ENCODE assay signal across 18 mouse cellular contexts in genomic region chr5:131722361-131722760, GRCm38 (mm10).
A peak's percentile ranks its signal among the peaks of the same experiment; 100 is the strongest.
DNase-seq lines count a peak whose midpoint lies in the region; ATAC-seq and TF ChIP-seq lines count a peak whose summit lies in the region.
"Had no signal": no experiment of that assay in that cellular context is flagged by ENCODE, and none has a peak within 500 bp of the region (broad histone marks: within the 10 kb centered on the region; RNA-seq: fewer than 3 reads in every experiment).

No protein-coding gene starts in this region.

- peak; percentile 37; the same call in 1 of the 2 replicates for ATAC-seq in liver, embryonic 16.5 days (ENCODE audit: low read depth)
- ATAC-seq in liver, embryonic 11.5 days (replicated peaks; ENCODE audit: low FRiP score) = no peak
- peak; percentile 89 for ATAC-seq in intestine, embryonic 15.5 days
- ATAC-seq in megakaryocyte progenitor cell, adult 5-6 weeks (replicated peaks; ENCODE audit: poor library complexity) = no peak
- ATAC-seq: liver, embryonic 12.5 days had no signal

- no peak overlapping the region for H3K9ac ChIP-seq in liver, embryonic 16.5 days (ENCODE audit: low read depth, low read length)
- no peak overlapping the region for H3K9ac ChIP-seq in liver, embryonic 11.5 days (ENCODE audit: low read depth, low read length)
- H3K9ac ChIP-seq in intestine, embryonic 15.5 days = no peak overlapping the region
- H3K9ac ChIP-seq: liver, embryonic 12.5 days; stomach, embryonic 15.5 days had no signal

- no peak for TF ChIP-seq CTCF in brain, embryonic 14.5 days (IDR thresholded peaks at IDR 0.05; ENCODE audit: borderline replicate concordance, extremely low read depth, insufficient read depth, insufficient read length)

- peak; percentile 35 for DNase-seq in embryo, embryonic 10 days (ENCODE audit: low spot score)
- no peak for DNase-seq in embryo, embryonic 9.5 days (ENCODE audit: extremely low spot score)
- no peak for DNase-seq in liver, embryonic 11.5 days (ENCODE audit: low spot score)
- peak; percentile 39 for DNase-seq in brain, embryonic 14.5 days (ENCODE audit: low read depth)
- DNase-seq in left cerebral cortex, adult 8-10 months (ENCODE audit: low spot score in 2 of 2) = no peak
- DNase-seq: adrenal gland, postnatal 10 days; cerebellum, adult 8-10 months; gastrocnemius, postnatal 14 days; heart, postnatal 14 days; lung, postnatal 10 days; right cerebral cortex, adult 18-20 months; spleen, adult 18-20 months; thymus, postnatal 14 days had no signal

- no peak for TF ChIP-seq POLR2A in brain, embryonic 14.5 days (IDR thresholded peaks at IDR 0.05; ENCODE audit: borderline replicate concordance, extremely low read depth, insufficient read depth, insufficient read length, poor library complexity, severe bottlenecking)

- H3K4me3 ChIP-seq in liver, embryonic 16.5 days (ENCODE audit: low read depth, low read length) = no peak overlapping the region
- no peak overlapping the region for H3K4me3 ChIP-seq in liver, embryonic 11.5 days (ENCODE audit: low read depth, low read length)
- no peak overlapping the region for H3K4me3 ChIP-seq in intestine, embryonic 15.5 days (replicated peaks)
- H3K4me3 ChIP-seq: liver, embryonic 12.5 days; stomach, embryonic 15.5 days had no signal

- H3K27ac ChIP-seq in liver, embryonic 16.5 days (ENCODE audit: low read length) = no peak overlapping the region
- H3K27ac ChIP-seq in liver, embryonic 11.5 days (ENCODE audit: low read depth, low read length) = no peak overlapping the region
- peak overlapping the region; percentile 72 for H3K27ac ChIP-seq in intestine, embryonic 15.5 days
- H3K27ac ChIP-seq: liver, embryonic 12.5 days; stomach, embryonic 15.5 days had no signal

- no peaks in the 10 kb centered on the region for H3K27me3 ChIP-seq in liver, embryonic 16.5 days (ENCODE audit: control insufficient read depth, insufficient read depth, low read depth, low read length)
- H3K27me3 ChIP-seq in liver, embryonic 11.5 days (replicated peaks; ENCODE audit: control insufficient read depth, insufficient read depth, low read length) = no peaks in the 10 kb centered on the region
- no peaks in the 10 kb centered on the region for H3K27me3 ChIP-seq in intestine, embryonic 15.5 days (replicated peaks)
- H3K27me3 ChIP-seq: liver, embryonic 12.5 days; stomach, embryonic 15.5 days had no signal

- no peak overlapping the region for H3K4me2 ChIP-seq in liver, embryonic 16.5 days (ENCODE audit: low read depth, low read length)
- no peak overlapping the region for H3K4me2 ChIP-seq in liver, embryonic 11.5 days
- peak overlapping the region; percentile 10; the same call in 1 of the 2 replicates for H3K4me2 ChIP-seq in intestine, embryonic 15.5 days (replicated peaks)
- H3K4me2 ChIP-seq: liver, embryonic 12.5 days; stomach, embryonic 15.5 days had no signal

- no peaks in the 10 kb centered on the region for H3K4me1 ChIP-seq in liver, embryonic 16.5 days (ENCODE audit: control insufficient read depth, low read depth, low read length)
- H3K4me1 ChIP-seq in liver, embryonic 11.5 days (replicated peaks; ENCODE audit: control insufficient read depth, insufficient read depth, low read length) = no peaks in the 10 kb centered on the region
- H3K4me1 ChIP-seq in intestine, embryonic 15.5 days (replicated peaks) = 0 out of 2 replicates have a peak, but pooled peaks cover 3% of the 10 kb centered on the region
- H3K4me1 ChIP-seq: liver, embryonic 12.5 days had no signal

- H3K36me3 ChIP-seq in liver, embryonic 16.5 days (ENCODE audit: control insufficient read depth, insufficient read depth) = no peaks in the 10 kb centered on the region
- H3K36me3 ChIP-seq in liver, embryonic 11.5 days (ENCODE audit: control insufficient read depth, insufficient read depth, low read length) = no peaks in the 10 kb centered on the region
- H3K36me3 ChIP-seq in intestine, embryonic 15.5 days = no peaks in the 10 kb centered on the region
- H3K36me3 ChIP-seq: liver, embryonic 12.5 days; stomach, embryonic 15.5 days had no signal

- WGBS in liver, embryonic 16.5 days (ENCODE audit: insufficient replicate concordance) = 43% methylated on average over 4 of the region's 4 CpGs
- 48% methylated on average over 4 of the region's 4 CpGs for WGBS in liver, embryonic 11.5 days
- WGBS in intestine, embryonic 15.5 days = 40% methylated on average over 4 of the region's 4 CpGs

- H3K9me3 ChIP-seq in liver, embryonic 16.5 days (replicated peaks; ENCODE audit: control insufficient read depth, low read length) = no peaks in the 10 kb centered on the region
- H3K9me3 ChIP-seq in liver, embryonic 11.5 days (ENCODE audit: control insufficient read depth, low read length) = no peaks in the 10 kb centered on the region
- no peaks in the 10 kb centered on the region for H3K9me3 ChIP-seq in intestine, embryonic 15.5 days
- H3K9me3 ChIP-seq: liver, embryonic 12.5 days; stomach, embryonic 15.5 days had no signal

Comparison
In these comparisons a context has a peak if more than half of its experiments do, and no peak if none do; other contexts are left out.
1. DNase-seq: peak in embryo, embryonic 10 days (single experiment) and brain, embryonic 14.5 days (single experiment); none in embryo, embryonic 9.5 days (single experiment), liver, embryonic 11.5 days (single experiment) and left cerebral cortex, adult 8-10 months (0 of 2).
2. ATAC-seq: peak in liver, embryonic 16.5 days (single experiment) and intestine, embryonic 15.5 days (single experiment); none in liver, embryonic 11.5 days (single experiment) and megakaryocyte progenitor cell, adult 5-6 weeks (single experiment).